Mouse (Mus musculus) E14TG2a.4 (cell line): ENCODE measurements around the gene Gm16451.
"Not testable (repeated sequence)": the region's sequence is repeated elsewhere in the genome, so short reads cannot be mapped to it uniquely, and the experiment has no call there.

ENCODE experiments used
- CTCF ChIP-seq: conservative IDR thresholded peaks from 2 replicates; pipeline ENCODE4 v1.5.1; 2014; ENCODE audit warnings: low read length
- POU5F1 ChIP-seq: IDR thresholded peaks from 2 replicates; pipeline ENCODE4 v1.6.1; 2014; ENCODE audit warnings: low read length, borderline replicate concordance

DNA sequence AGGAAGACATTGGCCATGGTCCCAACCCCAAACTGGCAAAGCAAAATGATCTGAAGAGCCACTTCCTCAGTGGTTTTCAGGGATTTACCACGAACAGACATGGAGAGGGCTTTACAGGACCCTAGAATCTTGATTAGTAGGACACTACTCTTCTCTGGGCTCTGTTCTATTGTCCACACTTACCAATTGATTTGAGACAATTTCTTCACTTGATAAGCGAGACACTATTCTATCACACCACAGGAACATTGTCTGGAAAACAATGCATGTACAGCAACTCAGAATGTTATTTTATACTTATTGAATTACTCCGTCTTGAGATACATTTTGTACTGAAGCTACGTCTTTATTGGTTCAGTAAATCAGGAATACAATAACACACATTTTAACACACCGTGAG, 16.6 kb upstream of the Gm16451 start, which contains the start of gene Gm10666:
- not testable (repeated sequence) for TF ChIP-seq CTCF, POU5F1
